Mouse (Mus musculus): ENCODE measurements around the gene Gan. TPM values are rescaled to one million over a fixed set of nuclear protein-coding genes. Genes with fewer than 3 reads are reported as not detected.

Gan gene
- polyA plus RNA-seq, 1 experiment from 2014 or later: 0.60 TPM

GRCm38 (mm10) chr8:117183664-117184377, 25.9 kb downstream of the Gan start:
- no peaks in the 10 kb centered on the region for H3K4me1 ChIP-seq (ENCODE audit: insufficient read depth)
- no peak overlapping the region for H3K9ac ChIP-seq (replicated peaks)
- no peak overlapping the region for H3K27ac ChIP-seq (ENCODE audit: low read depth)
- peaks cover 28% of the 10 kb centered on the region for H3K36me3 ChIP-seq (replicated peaks; ENCODE audit: insufficient read depth, low read length)
- WGBS (ENCODE audit: insufficient replicate concordance): 76% methylated on average over 8 of the region's 8 CpGs
- no peak; the same call in 1 of the 2 replicates for ATAC-seq
- no peak overlapping the region for H3K4me3 ChIP-seq (ENCODE audit: low read depth, low read length)
- H3K27me3 ChIP-seq (ENCODE audit: insufficient read depth, low read length): no peaks in the 10 kb centered on the region
- TF ChIP-seq EP300 (IDR thresholded peaks at IDR 0.05; ENCODE audit: low read depth): no peak
- TF ChIP-seq CTCF (IDR thresholded peaks at IDR 0.05; ENCODE audit: low read depth): no peak
- no peak for DNase-seq
- no peaks in the 10 kb centered on the region for H3K9me3 ChIP-seq (ENCODE audit: low read length)
- no peak overlapping the region for H3K4me2 ChIP-seq (ENCODE audit: low read depth, low read length)

GRCm38 (mm10) chr8:117194355-117194754, 36.4 kb downstream of the Gan start:
- Histone ChIP-seq H3K4me3 (ENCODE audit: low read depth, low read length) (no peak overlapping the region), H3K9ac (replicated peaks) (no peak overlapping the region), H3K27ac (ENCODE audit: low read depth) (no peak overlapping the region), H3K9me3 (ENCODE audit: low read length) (no peaks in the 10 kb centered on the region), H3K27me3 (ENCODE audit: insufficient read depth, low read length) (no peaks in the 10 kb centered on the region), H3K36me3 (replicated peaks; ENCODE audit: insufficient read depth, low read length) (peaks cover 46% of the 10 kb centered on the region), H3K4me2 (ENCODE audit: low read depth, low read length) (no peak overlapping the region), H3K4me1 (ENCODE audit: insufficient read depth) (peaks cover 18% of the 10 kb centered on the region)
- no peak for ATAC-seq
- no peak for DNase-seq
- no peak for TF ChIP-seq EP300 (IDR thresholded peaks at IDR 0.05; ENCODE audit: low read depth)
- TF ChIP-seq CTCF (IDR thresholded peaks at IDR 0.05; ENCODE audit: low read depth): no peak
- 88% methylated on average over 4 of the region's 4 CpGs for WGBS (ENCODE audit: insufficient replicate concordance)

- peak overlapping the region; percentile 93 for H3K27ac ChIP-seq (ENCODE audit: low read depth)
- H3K27me3 ChIP-seq (ENCODE audit: insufficient read depth, low read length): no peaks in the 10 kb centered on the region
- peak; percentile 56 for TF ChIP-seq EP300 (IDR thresholded peaks at IDR 0.05; ENCODE audit: low read depth)
- TF ChIP-seq CTCF (IDR thresholded peaks at IDR 0.05; ENCODE audit: low read depth): no peak
- DNase-seq: peak; percentile 39
- H3K4me3 ChIP-seq (ENCODE audit: low read depth, low read length): no peak overlapping the region
- WGBS (ENCODE audit: insufficient replicate concordance): 81% methylated on average over 4 of the region's 4 CpGs
- H3K4me2 ChIP-seq (ENCODE audit: low read depth, low read length): no peak overlapping the region
- peak; percentile 54 for ATAC-seq
- peaks cover 36% of the 10 kb centered on the region for H3K36me3 ChIP-seq (replicated peaks; ENCODE audit: insufficient read depth, low read length)
- H3K9me3 ChIP-seq (ENCODE audit: low read length): no peaks in the 10 kb centered on the region
- H3K4me1 ChIP-seq (ENCODE audit: insufficient read depth): peaks cover 39% of the 10 kb centered on the region
- no peak overlapping the region for H3K9ac ChIP-seq (replicated peaks)
These were observed 38.7 kb downstream of the Gan start for GRCm38 (mm10) chr8:117196593-117196992.

- Histone ChIP-seq H3K9me3 (ENCODE audit: low read length) (no peaks in the 10 kb centered on the region), H3K36me3 (replicated peaks; ENCODE audit: insufficient read depth, low read length) (peaks cover 33% of the 10 kb centered on the region), H3K27me3 (ENCODE audit: insufficient read depth, low read length) (no peaks in the 10 kb centered on the region), H3K4me2 (ENCODE audit: low read depth, low read length) (peak overlapping the region; percentile 62), H3K27ac (ENCODE audit: low read depth) (peak overlapping the region; percentile 93), H3K4me3 (ENCODE audit: low read depth, low read length) (no peak overlapping the region), H3K9ac (replicated peaks) (no peak overlapping the region; the same call in 1 of the 2 replicates), H3K4me1 (ENCODE audit: insufficient read depth) (peaks cover 43% of the 10 kb centered on the region)
- 91% methylated on average over 6 of the region's 6 CpGs for WGBS (ENCODE audit: insufficient replicate concordance)
- ATAC-seq (no peak), DNase-seq (no peak)
- TF ChIP-seq EP300 (IDR thresholded peaks at IDR 0.05; ENCODE audit: low read depth): no peak
These were observed 39.6 kb downstream of the Gan start for GRCm38 (mm10) chr8:117197551-117197950.

- ATAC-seq: peak; percentile 83
- H3K4me1 ChIP-seq (ENCODE audit: insufficient read depth): peaks cover 43% of the 10 kb centered on the region
- peak overlapping the region; percentile 93 for H3K27ac ChIP-seq (ENCODE audit: low read depth)
- H3K9me3 ChIP-seq (ENCODE audit: low read length): no peaks in the 10 kb centered on the region
- H3K4me3 ChIP-seq (ENCODE audit: low read depth, low read length): peak overlapping the region; percentile 11; the same call in 1 of the 2 replicates
- DNase-seq: peak; percentile 76
- TF ChIP-seq CTCF (IDR thresholded peaks at IDR 0.05; ENCODE audit: low read depth): peak; percentile 97
- TF ChIP-seq EP300 (IDR thresholded peaks at IDR 0.05; ENCODE audit: low read depth): peak; percentile 97
- 28% methylated on average over 20 of the region's 20 CpGs for WGBS (ENCODE audit: insufficient replicate concordance)
- peak overlapping the region; percentile 44 for H3K9ac ChIP-seq (replicated peaks)
- peaks cover 32% of the 10 kb centered on the region for H3K36me3 ChIP-seq (replicated peaks; ENCODE audit: insufficient read depth, low read length)
- peak overlapping the region; percentile 62 for H3K4me2 ChIP-seq (ENCODE audit: low read depth, low read length)
- H3K27me3 ChIP-seq (ENCODE audit: insufficient read depth, low read length): no peaks in the 10 kb centered on the region
These were observed 40.4 kb downstream of the Gan start for GRCm38 (mm10) chr8:117198141-117198935.

GRCm38 (mm10) chr8:117199658-117200057, 41.7 kb downstream of the Gan start:
- peaks cover 43% of the 10 kb centered on the region for H3K4me1 ChIP-seq (ENCODE audit: insufficient read depth)
- H3K27ac ChIP-seq (ENCODE audit: low read depth): peak overlapping the region; percentile 93
- H3K4me3 ChIP-seq (ENCODE audit: low read depth, low read length): peak overlapping the region; percentile 28
- 81% methylated on average over 6 of the region's 6 CpGs for WGBS (ENCODE audit: insufficient replicate concordance)
- ATAC-seq (no peak), DNase-seq (no peak)
- peaks cover 30% of the 10 kb centered on the region for H3K36me3 ChIP-seq (replicated peaks; ENCODE audit: insufficient read depth, low read length)
- H3K9me3 ChIP-seq (ENCODE audit: low read length): no peaks in the 10 kb centered on the region
- H3K9ac ChIP-seq (replicated peaks): peak overlapping the region; percentile 27
- TF ChIP-seq EP300 (IDR thresholded peaks at IDR 0.05; ENCODE audit: low read depth) (no peak), CTCF (IDR thresholded peaks at IDR 0.05; ENCODE audit: low read depth) (no peak)
- no peaks in the 10 kb centered on the region for H3K27me3 ChIP-seq (ENCODE audit: insufficient read depth, low read length)
- H3K4me2 ChIP-seq (ENCODE audit: low read depth, low read length): peak overlapping the region; percentile 54
